Mouse (Mus musculus) CH12.LX (cell line): ENCODE results near the gene Shank1. TPM values are rescaled to one million over a fixed set of nuclear protein-coding genes. Genes with fewer than 3 reads are reported as not detected.

ENCODE experiments used
- DNase-seq: peaks from one replicate; pipeline ENCODE4 v3.0.0-alpha.2; 2013; ENCODE audit errors: extremely low read depth
- H3K27ac ChIP-seq: 2 replicates; pipeline ENCODE4 v1.5.1; 2012; ENCODE audit warnings: low read depth, mild to moderate bottlenecking, control low read depth, moderate library complexity; ENCODE audit not compliant: insufficient read depth
- H3K27me3 ChIP-seq: replicated peaks from 2 replicates; pipeline ENCODE3; 2012; ENCODE audit warnings: inconsistent platforms
- H3K36me3 ChIP-seq, 2 experiments: replicated peaks in 1 of 2; 2 replicates each; pipeline versions ENCODE3 to v1.6.1; 2012; ENCODE audit warnings: inconsistent platforms in 1 of 2, low read length in 1 of 2, mild to moderate bottlenecking in 1 of 2, mixed read lengths in 1 of 2, moderate library complexity in 1 of 2; ENCODE audit not compliant: control insufficient read depth in 1 of 2, insufficient read depth in 1 of 2
- H3K4me1 ChIP-seq, 2 experiments: 2 replicates each; pipeline ENCODE4 v1.6.1; 2012; ENCODE audit warnings: inconsistent platforms in 1 of 2, moderate library complexity in 1 of 2; ENCODE audit not compliant: insufficient read depth in 2 of 2, control insufficient read depth in 1 of 2
- H3K4me2 ChIP-seq: 2 replicates; pipeline ENCODE4 v1.6.1; 2012; ENCODE audit warnings: low read depth, mild to moderate bottlenecking, control low read depth; ENCODE audit not compliant: poor library complexity, insufficient read depth, severe bottlenecking
- H3K4me3 ChIP-seq, 3 experiments: fragments of 150-350 bp in 1 of 3; sonication (generic) in 1 of 3; replicated peaks in 1 of 3; 2 replicates each; pipeline versions ENCODE3 to v1.5.1; 2011 to 2012; ENCODE audit warnings: low read depth in 2 of 3, low read length in 2 of 3, mild to moderate bottlenecking in 2 of 3, moderate library complexity in 2 of 3, control low read depth in 1 of 3, improper control_type of control experiment in 1 of 3, inconsistent platforms in 1 of 3, mixed read lengths in 1 of 3; ENCODE audit not compliant: poor library complexity in 1 of 3
- H3K79me2 ChIP-seq: replicated peaks from 2 replicates; pipeline ENCODE4 v1.6.1; 2012; ENCODE audit warnings: mild to moderate bottlenecking, moderate library complexity; ENCODE audit not compliant: control insufficient read depth, poor library complexity, insufficient read depth, severe bottlenecking; ENCODE audit errors: extremely low read depth
- H3K9ac ChIP-seq: 2 replicates; pipeline ENCODE4 v1.6.1; 2012; ENCODE audit warnings: low read depth, mild to moderate bottlenecking, control low read depth, moderate library complexity; ENCODE audit not compliant: insufficient read depth
- H3K9me3 ChIP-seq: replicated peaks from 2 replicates; pipeline ENCODE3; 2012; ENCODE audit warnings: low read length, inconsistent platforms, mixed read lengths
- BHLHE40 ChIP-seq: IDR thresholded peaks from 2 replicates; pipeline ENCODE4 v1.6.1; 2011; ENCODE audit warnings: mild to moderate bottlenecking, low read depth, low read length, improper control_type of control experiment
- CHD2 ChIP-seq: IDR thresholded peaks from 2 replicates; pipeline ENCODE4 v1.6.1; 2011; ENCODE audit warnings: low read length, improper control_type of control experiment
- CTCF ChIP-seq, 2 experiments: IDR thresholded peaks in 1 of 2; conservative IDR thresholded peaks in 1 of 2; 2 replicates each; pipeline ENCODE4 v1.5.1; 2011 to 2012; ENCODE audit warnings: low read depth in 2 of 2, low read length in 2 of 2, improper control_type of control experiment in 1 of 2, inconsistent platforms in 1 of 2, mild to moderate bottlenecking in 1 of 2, moderate library complexity in 1 of 2
- E2F4 ChIP-seq: IDR thresholded peaks from 2 replicates; pipeline ENCODE4 v1.6.1; 2011; ENCODE audit warnings: low read depth, low read length, improper control_type of control experiment; ENCODE audit not compliant: insufficient replicate concordance
- ELF1 ChIP-seq: IDR thresholded peaks from 2 replicates; pipeline ENCODE4 v1.6.1; 2014; ENCODE audit warnings: low read depth, mild to moderate bottlenecking, inconsistent platforms, low read length, improper control_type of control experiment
- EP300 ChIP-seq: IDR thresholded peaks from 2 replicates; pipeline ENCODE4 v1.6.1; 2011; ENCODE audit warnings: low read length, improper control_type of control experiment
- GABPA ChIP-seq: IDR thresholded peaks from 2 replicates; pipeline ENCODE4 v1.6.1; 2012; ENCODE audit warnings: low read depth, low read length, improper control_type of control experiment, inconsistent platforms; ENCODE audit not compliant: insufficient replicate concordance
- IRF4 ChIP-seq: IDR thresholded peaks from 2 replicates; pipeline ENCODE4 v1.6.1; 2014; ENCODE audit warnings: low read depth, mild to moderate bottlenecking, inconsistent platforms, low read length, improper control_type of control experiment
- KAT2A ChIP-seq: IDR thresholded peaks from 2 replicates; pipeline ENCODE4 v1.6.1; 2012; ENCODE audit warnings: low read length, improper control_type of control experiment, inconsistent platforms; ENCODE audit not compliant: insufficient replicate concordance
- MAFK ChIP-seq: IDR thresholded peaks from 2 replicates; pipeline ENCODE4 v1.6.1; 2011; ENCODE audit warnings: low read length, improper control_type of control experiment; ENCODE audit not compliant: insufficient replicate concordance
- MAX ChIP-seq: IDR thresholded peaks from 2 replicates; pipeline ENCODE4 v1.6.1; 2011; ENCODE audit warnings: low read length, improper control_type of control experiment
- MXI1 ChIP-seq: IDR thresholded peaks from 2 replicates; pipeline ENCODE4 v1.6.1; 2011; ENCODE audit warnings: mild to moderate bottlenecking, low read depth, low read length, improper control_type of control experiment
- MYC ChIP-seq: IDR thresholded peaks from 2 replicates; pipeline ENCODE4 v1.6.1; 2011; ENCODE audit warnings: low read depth, mild to moderate bottlenecking, improper control_type of control experiment, low read length
- NELFE ChIP-seq: IDR thresholded peaks from 2 replicates; pipeline ENCODE4 v1.6.1; 2011; ENCODE audit warnings: low read depth, low read length, improper control_type of control experiment
- NRF1 ChIP-seq: IDR thresholded peaks from 2 replicates; pipeline ENCODE4 v1.6.1; 2014; ENCODE audit warnings: low read depth, mild to moderate bottlenecking, inconsistent platforms, low read length, improper control_type of control experiment, moderate library complexity
- PAX5 ChIP-seq: IDR thresholded peaks from 2 replicates; pipeline ENCODE4 v1.6.1; 2012; ENCODE audit warnings: low read length, inconsistent platforms, mixed read lengths
- POLR2AphosphoS2 ChIP-seq: IDR thresholded peaks from 2 replicates; pipeline ENCODE4 v1.6.1; 2011; ENCODE audit warnings: low read depth, low read length, improper control_type of control experiment
- SIN3A ChIP-seq: IDR thresholded peaks from 2 replicates; pipeline ENCODE4 v1.6.1; 2012; ENCODE audit warnings: low read length, improper control_type of control experiment, inconsistent platforms
- TBP ChIP-seq: conservative IDR thresholded peaks from 2 replicates; pipeline ENCODE4 v1.6.1; 2011; ENCODE audit warnings: low read depth, low read length, improper control_type of control experiment
- USF1 ChIP-seq: IDR thresholded peaks from 2 replicates; pipeline ENCODE4 v1.6.1; 2014; ENCODE audit warnings: low read depth, mild to moderate bottlenecking, inconsistent platforms, low read length, improper control_type of control experiment
- ZC3H11A ChIP-seq: IDR thresholded peaks from 2 replicates; pipeline ENCODE4 v1.6.1; 2012; ENCODE audit warnings: low read depth, mild to moderate bottlenecking, inconsistent platforms, low read length, improper control_type of control experiment
- ZKSCAN1 ChIP-seq: IDR thresholded peaks from 2 replicates; pipeline ENCODE4 v1.6.1; 2012; ENCODE audit warnings: low read depth, inconsistent platforms, low read length, improper control_type of control experiment, borderline replicate concordance
- ZMIZ1 ChIP-seq: IDR thresholded peaks from 2 replicates; pipeline ENCODE4 v1.6.1; 2012; ENCODE audit warnings: low read depth, mild to moderate bottlenecking, inconsistent platforms, low read length, improper control_type of control experiment
- ZNF384 ChIP-seq: IDR thresholded peaks from 2 replicates; pipeline ENCODE4 v1.6.1; 2012; ENCODE audit warnings: low read depth, low read length, improper control_type of control experiment, inconsistent platforms
- dilution Hi-C: fragments of 300-500 bp; cut with MboI; formaldehyde crosslinking; loops from 2 replicates; pipeline ENCODE4 v1.14.3; 2020; ENCODE audit warnings: low sequenced_read_pairs; ENCODE audit not compliant: extremely low pct_unique_long_range_greater_than_20kb, extremely low pct_ligation_motif_present
- in situ Hi-C: fragments of 300-500 bp; cut with MboI; formaldehyde crosslinking; loops from 3 replicates; pipeline ENCODE4 v1.14.3; 2019; ENCODE audit warnings: low sequenced_read_pairs, low pct_ligation_motif_present, low pct_unique_long_range_greater_than_20kb, mixed read lengths
- polyA plus RNA-seq: library from polyadenylated mRNA; unstranded; fragments of >175 nt; gene quantifications from 2 replicates; pipeline ENCODE4 v1.2.1, GENCODE M21; 2012; ENCODE audit warnings: low read depth; ENCODE audit not compliant: insufficient read length
- total RNA-seq, 2 experiments: library from RNA; depleted of rRNA; stranded (reverse); fragments of 300-350 nt in 1 of 2; fragments of >200 nt in 1 of 2; gene quantifications; 2 replicates each; pipeline ENCODE4 v1.2.3; 2012 to 2014

Gene Shank1
- total and polyA plus RNA-seq, 3 experiments, result under 0.01 to 0.07 TPM; not detected in 1

GRCm38 (mm10) chr7:44356590-44357481, 46.8 kb downstream of the Shank1 start:
- H3K9me3 ChIP-seq, result peaks cover 10% of the 10 kb centered on the region
- DNase-seq, result no peak
- TF ChIP-seq ZNF384 (no peak), SIN3A (no peak), NRF1 (no peak), ZMIZ1 (no peak), TBP (no peak), CTCF (conservative IDR thresholded peaks at IDR 0.05 in 1 of 2, IDR thresholded peaks at IDR 0.05 in 1 of 2; ENCODE audit: low read depth in 2 of 2, low read length in 2 of 2) (no peak), ELF1 (no peak), MXI1 (no peak), EP300 (no peak), BHLHE40 (no peak), IRF4 (no peak), ZKSCAN1 (no peak), GABPA (no peak), E2F4 (no peak), POLR2AphosphoS2 (no peak), MAX (no peak), ZC3H11A (no peak), MAFK (no peak), USF1 (no peak), NELFE (no peak)
- peaks cover 4 to 31% of the 10 kb centered on the region in 2 experiments; a peak in 2 of 4 replicates for H3K4me1 ChIP-seq
- no peak overlapping the region for H3K9ac ChIP-seq
- dilution Hi-C loops, result no loop called here
- no peaks in the 10 kb centered on the region for H3K36me3 ChIP-seq
- H3K27me3 ChIP-seq, result peaks cover 76% of the 10 kb centered on the region
- in situ Hi-C loops, result no loop called here
- no peak overlapping the region for H3K4me2 ChIP-seq
- H3K4me3 ChIP-seq, result no peak overlapping the region
- no peak overlapping the region for H3K27ac ChIP-seq
- H3K79me2 ChIP-seq, result no peaks in the 10 kb centered on the region

- Histone ChIP-seq H3K9ac (no peak overlapping the region), H3K4me1 (peaks cover 4 to 31% of the 10 kb centered on the region in 2 experiments; a peak in 2 of 4 replicates), H3K27me3 (peaks cover 77% of the 10 kb centered on the region), H3K36me3 (no peaks in the 10 kb centered on the region), H3K27ac (no peak overlapping the region), H3K9me3 (peaks cover 8% of the 10 kb centered on the region)
- in situ Hi-C loops, result no loop called here
- dilution Hi-C loops, result no loop called here
- TF ChIP-seq CHD2 (no peak), PAX5 (no peak), MYC (no peak), SIN3A (no peak), E2F4 (no peak), ZNF384 (no peak; the same call in 1 of the 2 replicates), KAT2A (no peak)
- TF ChIP-seq, all 38 proteins: peak for 0
- Histone ChIP-seq H3K4me3 (no peak overlapping the region), H3K4me2 (no peak overlapping the region), H3K79me2 (no peaks in the 10 kb centered on the region)
- DNase-seq, result no peak
Observed at GRCm38 (mm10) chr7:44357531-44357930, 47.5 kb downstream of the Shank1 start.
